Mouse (Mus musculus) lung, postnatal 0 days (tissue): Measurements from ENCODE around the gene Rps26.

Experiments
- CTCF ChIP-seq: IDR thresholded peaks from 2 replicates; pipeline ENCODE4 v1.5.1; 2016; ENCODE audit warnings: antibody characterized with exemption, mild to moderate bottlenecking
- EP300 ChIP-seq: IDR thresholded peaks from 2 replicates; pipeline ENCODE4 v1.6.1; 2016; ENCODE audit warnings: antibody characterized with exemption, mild to moderate bottlenecking, control low read depth

- TF ChIP-seq EP300 (no peak), CTCF (no peak)
Observed at GRCm38 (mm10) chr10:128653866-128654265, 27.3 kb upstream of the Rps26 start.
